Mouse (Mus musculus): ENCODE data around the gene Cldn20. TPM values are rescaled to one million over a fixed set of nuclear protein-coding genes. Genes with fewer than 3 reads are reported as not detected.

Cldn20 gene
- total and polyA plus RNA-seq, 2 experiments from 2014 or later = 0.37 to 0.46 TPM

GRCm38 (mm10) chr17:3500076-3500475 is 32.3 kb upstream of the Cldn20 start:
- Histone ChIP-seq H3K4me1 (ENCODE audit: insufficient read depth, low read length) (no peaks in the 10 kb centered on the region), H3K27ac (no peak overlapping the region), H3K9me3 (ENCODE audit: low read length) (no peaks in the 10 kb centered on the region), H3K36me3 (ENCODE audit: insufficient read depth, low read length) (no peaks in the 10 kb centered on the region), H3K9ac (replicated peaks; ENCODE audit: low read length) (no peak overlapping the region), H3K27me3 (ENCODE audit: insufficient read depth, low read length) (no peaks in the 10 kb centered on the region), H3K4me3 (ENCODE audit: low read length) (no peak overlapping the region), H3K4me2 (ENCODE audit: low read depth, low read length) (no peak overlapping the region)
- TF ChIP-seq CTCF (IDR thresholded peaks at IDR 0.05; ENCODE audit: low read depth) = no peak
- DNase-seq (ENCODE audit: low spot score) = no peak
- WGBS = 96% methylated on average over 6 of the region's 6 CpGs
- ATAC-seq = no peak

GRCm38 (mm10) chr17:3500936-3501335 is 31.4 kb upstream of the Cldn20 start:
- Histone ChIP-seq H3K27ac (no peak overlapping the region), H3K4me1 (ENCODE audit: insufficient read depth, low read length) (no peaks in the 10 kb centered on the region), H3K27me3 (ENCODE audit: insufficient read depth, low read length) (no peaks in the 10 kb centered on the region), H3K4me2 (ENCODE audit: low read depth, low read length) (no peak overlapping the region), H3K9ac (replicated peaks; ENCODE audit: low read length) (no peak overlapping the region), H3K4me3 (ENCODE audit: low read length) (no peak overlapping the region), H3K36me3 (ENCODE audit: insufficient read depth, low read length) (no peaks in the 10 kb centered on the region), H3K9me3 (ENCODE audit: low read length) (no peaks in the 10 kb centered on the region)
- TF ChIP-seq CTCF (IDR thresholded peaks at IDR 0.05; ENCODE audit: low read depth) = 0 out of 2 replicates have a peak, but pooled peaks have one; percentile 19
- ATAC-seq (no peak), DNase-seq (ENCODE audit: low spot score) (no peak)
- WGBS = 91% methylated on average over 4 of the region's 4 CpGs

GRCm38 (mm10) chr17:3505711-3506110 is 26.6 kb upstream of the Cldn20 start:
- Histone ChIP-seq H3K27ac (no peak overlapping the region), H3K4me3 (ENCODE audit: low read length) (no peak overlapping the region), H3K4me1 (ENCODE audit: insufficient read depth, low read length) (no peaks in the 10 kb centered on the region), H3K27me3 (ENCODE audit: insufficient read depth, low read length) (no peaks in the 10 kb centered on the region), H3K4me2 (ENCODE audit: low read depth, low read length) (no peak overlapping the region), H3K36me3 (ENCODE audit: insufficient read depth, low read length) (no peaks in the 10 kb centered on the region), H3K9me3 (ENCODE audit: low read length) (no peaks in the 10 kb centered on the region), H3K9ac (replicated peaks; ENCODE audit: low read length) (no peak overlapping the region)
- DNase-seq (ENCODE audit: low spot score) (no peak), ATAC-seq (no peak)
- no peak for TF ChIP-seq CTCF (IDR thresholded peaks at IDR 0.05; ENCODE audit: low read depth)
- WGBS = 81% methylated on average over 1 of the region's 1 CpGs

- ATAC-seq (no peak), DNase-seq (ENCODE audit: low spot score) (no peak)
- WGBS = 86% methylated on average over 8 of the region's 8 CpGs
- no peaks in the 10 kb centered on the region for H3K4me1 ChIP-seq (ENCODE audit: insufficient read depth, low read length)
- no peak overlapping the region for H3K4me3 ChIP-seq (ENCODE audit: low read length)
- no peaks in the 10 kb centered on the region for H3K36me3 ChIP-seq (ENCODE audit: insufficient read depth, low read length)
- no peak overlapping the region for H3K4me2 ChIP-seq (ENCODE audit: low read depth, low read length)
- H3K27ac ChIP-seq = no peak overlapping the region
- H3K27me3 ChIP-seq (ENCODE audit: insufficient read depth, low read length) = no peaks in the 10 kb centered on the region
- H3K9ac ChIP-seq (replicated peaks; ENCODE audit: low read length) = no peak overlapping the region
- H3K9me3 ChIP-seq (ENCODE audit: low read length) = no peaks in the 10 kb centered on the region
- TF ChIP-seq CTCF (IDR thresholded peaks at IDR 0.05; ENCODE audit: low read depth) = no peak
These were observed 25.8 kb upstream of the Cldn20 start for GRCm38 (mm10) chr17:3506508-3506907.

GRCm38 (mm10) chr17:3509841-3510240 is 22.5 kb upstream of the Cldn20 start:
- H3K27ac ChIP-seq = no peak overlapping the region
- 19% methylated on average over 1 of the region's 1 CpGs for WGBS
- peak; percentile 83 for ATAC-seq

GRCm38 (mm10) chr17:3514316-3514715 is 18.0 kb upstream of the Cldn20 start:
- H3K9ac ChIP-seq (replicated peaks; ENCODE audit: low read length) = no peak overlapping the region
- 90% methylated on average over 5 of the region's 5 CpGs for WGBS
- no peaks in the 10 kb centered on the region for H3K9me3 ChIP-seq (ENCODE audit: low read length)
- no peak for TF ChIP-seq CTCF (IDR thresholded peaks at IDR 0.05; ENCODE audit: low read depth)
- no peak overlapping the region for H3K27ac ChIP-seq
- H3K36me3 ChIP-seq (ENCODE audit: insufficient read depth, low read length) = no peaks in the 10 kb centered on the region
- H3K4me1 ChIP-seq (ENCODE audit: insufficient read depth, low read length) = no peaks in the 10 kb centered on the region
- H3K27me3 ChIP-seq (ENCODE audit: insufficient read depth, low read length) = no peaks in the 10 kb centered on the region
- H3K4me2 ChIP-seq (ENCODE audit: low read depth, low read length) = no peak overlapping the region
- no peak overlapping the region for H3K4me3 ChIP-seq (ENCODE audit: low read length)
- DNase-seq (ENCODE audit: low spot score) = no peak
- ATAC-seq = no peak

More at GRCm38 (mm10) chr17:3509841-3510240, 22.5 kb upstream of the Cldn20 start:
- no peaks in the 10 kb centered on the region for H3K27me3 ChIP-seq (ENCODE audit: insufficient read depth, low read length)
- no peaks in the 10 kb centered on the region for H3K9me3 ChIP-seq (ENCODE audit: low read length)
- no peaks in the 10 kb centered on the region for H3K36me3 ChIP-seq (ENCODE audit: insufficient read depth, low read length)
- DNase-seq (ENCODE audit: low spot score) = peak; percentile 88
- peak; percentile 97 for TF ChIP-seq CTCF (IDR thresholded peaks at IDR 0.05; ENCODE audit: low read depth)
- no peak overlapping the region for H3K4me3 ChIP-seq (ENCODE audit: low read length)
- H3K4me1 ChIP-seq (ENCODE audit: insufficient read depth, low read length) = no peaks in the 10 kb centered on the region
- H3K9ac ChIP-seq (replicated peaks; ENCODE audit: low read length) = no peak overlapping the region
- no peak overlapping the region for H3K4me2 ChIP-seq (ENCODE audit: low read depth, low read length)

GRCm38 (mm10) chr17:3515851-3516250 is 16.5 kb upstream of the Cldn20 start:
- Histone ChIP-seq H3K4me2 (ENCODE audit: low read depth, low read length) (no peak overlapping the region), H3K9me3 (ENCODE audit: low read length) (no peaks in the 10 kb centered on the region), H3K4me3 (ENCODE audit: low read length) (no peak overlapping the region), H3K27ac (no peak overlapping the region), H3K9ac (replicated peaks; ENCODE audit: low read length) (no peak overlapping the region), H3K27me3 (ENCODE audit: insufficient read depth, low read length) (no peaks in the 10 kb centered on the region), H3K4me1 (ENCODE audit: insufficient read depth, low read length) (no peaks in the 10 kb centered on the region), H3K36me3 (ENCODE audit: insufficient read depth, low read length) (no peaks in the 10 kb centered on the region)
- DNase-seq (ENCODE audit: low spot score) = no peak
- no peak for TF ChIP-seq CTCF (IDR thresholded peaks at IDR 0.05; ENCODE audit: low read depth)
- no peak for ATAC-seq
- 95% methylated on average over 8 of the region's 8 CpGs for WGBS

All from hindbrain, postnatal 0 days (tissue).